Mouse (Mus musculus) stomach, postnatal 0 days (tissue): ENCODE data around the gene Clec11a.

ENCODE experiments used
- CTCF ChIP-seq: IDR thresholded peaks from 2 replicates; pipeline ENCODE4 v1.5.1; 2016; ENCODE audit warnings: antibody characterized with exemption, low read depth, mild to moderate bottlenecking, moderate library complexity
- EP300 ChIP-seq: optimal IDR thresholded peaks from 2 replicates; pipeline ENCODE3; 2016; ENCODE audit warnings: antibody characterized with exemption

DNA sequence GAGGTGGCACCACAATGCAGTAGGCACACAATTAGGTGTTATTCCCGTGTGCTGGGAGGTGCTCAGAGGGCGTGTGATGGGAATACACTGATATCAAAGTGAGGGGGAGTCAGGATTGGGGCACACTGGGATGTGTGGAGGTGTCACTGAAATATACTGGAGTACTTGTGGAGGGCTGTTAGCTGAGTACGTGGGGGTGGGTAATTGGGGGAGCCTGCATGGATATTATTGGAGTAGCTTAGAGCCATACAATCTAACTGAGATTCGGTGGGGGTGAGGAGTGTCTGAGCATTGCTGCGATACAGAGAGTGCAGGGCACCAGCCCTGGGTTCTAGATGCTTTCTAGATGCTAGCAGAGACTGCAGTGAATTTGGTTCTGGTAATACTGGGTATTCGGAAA lies 33.5 kb upstream of the Clec11a start:
- TF ChIP-seq CTCF (no peak), EP300 (no peak)
